Mouse (Mus musculus): ENCODE results near the gene Slc22a6.

Slc22a6 gene

DNA sequence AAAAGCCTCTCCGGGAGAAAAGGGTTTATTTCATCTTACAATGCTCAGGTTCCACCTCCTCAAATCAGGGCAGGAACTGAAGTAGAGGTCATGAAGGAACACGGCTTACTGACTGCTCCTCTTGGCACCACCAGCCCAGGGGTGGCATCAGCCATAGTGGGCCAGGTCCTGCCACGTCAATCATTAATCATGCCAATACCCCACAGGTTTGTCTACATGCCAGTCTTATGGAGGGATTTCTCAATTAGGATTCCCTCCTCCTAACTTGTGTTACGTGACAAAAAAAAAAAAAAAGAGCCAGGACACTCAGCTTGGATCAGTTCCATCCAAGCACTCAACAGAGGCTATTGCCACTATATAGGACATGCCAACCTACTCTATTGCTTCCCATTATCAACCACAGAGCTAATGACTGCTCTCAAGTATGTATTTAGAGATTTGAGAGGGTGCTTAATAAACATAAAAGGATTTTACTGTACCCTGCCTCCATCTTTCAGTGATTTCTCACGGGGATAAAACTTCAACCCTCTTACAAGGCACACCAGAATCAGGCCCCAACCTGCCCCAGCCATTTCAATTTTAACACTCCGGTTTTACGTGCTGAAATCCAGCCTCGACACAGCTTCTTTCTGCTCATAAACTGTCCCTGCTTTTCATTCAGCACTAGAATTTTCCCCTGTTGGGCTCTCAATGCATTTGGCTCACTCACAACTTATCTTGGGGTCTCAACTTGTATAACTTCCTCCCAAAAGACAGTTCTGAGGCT lies 6.3 kb upstream of the Slc22a6 start:
- DNase-seq (ENCODE audit: low read depth, low spot score): no peak

DNA sequence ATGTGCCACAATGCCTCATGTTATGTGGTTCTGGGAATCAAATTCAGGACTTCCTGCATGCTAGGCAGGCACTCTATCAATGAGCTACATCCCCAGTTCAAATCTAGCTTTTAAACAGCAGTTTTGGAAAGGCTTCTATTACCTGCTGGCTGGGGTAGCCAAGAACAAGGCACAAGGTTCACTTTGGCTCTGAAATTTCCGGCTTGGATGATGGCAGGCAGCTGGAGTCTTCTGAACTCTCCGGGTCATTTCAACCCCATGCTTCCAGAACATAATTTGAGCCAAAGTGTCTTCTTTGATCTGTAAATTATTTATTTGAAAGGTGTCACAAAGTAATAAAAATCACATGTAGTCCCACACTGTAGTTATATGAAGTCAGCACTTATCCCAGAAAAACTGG lies 4.7 kb upstream of the Slc22a6 start:
- no peak for DNase-seq (ENCODE audit: low read depth, low spot score)

DNA sequence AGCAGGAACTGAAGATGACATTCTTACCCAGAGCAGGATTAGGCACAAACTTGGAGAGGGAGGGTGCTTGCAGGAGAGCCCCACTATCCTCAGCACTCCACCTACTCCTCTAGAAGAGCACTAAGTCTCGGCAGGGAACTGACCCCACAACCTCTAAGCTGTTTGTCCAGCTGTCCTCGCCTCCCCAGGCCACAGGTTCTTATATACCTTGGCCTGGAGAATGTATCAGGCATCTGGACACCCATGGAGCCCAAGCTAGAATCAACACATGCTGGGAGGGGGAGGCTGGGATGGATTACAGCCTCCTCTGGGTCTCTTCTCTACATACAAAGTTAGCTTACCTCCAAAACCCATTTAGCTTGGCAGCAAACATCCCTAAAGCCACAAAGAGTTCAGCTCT lies 3.5 kb upstream of the Slc22a6 start:
- peak; percentile 21 for DNase-seq (ENCODE audit: low read depth, low spot score)

DNA sequence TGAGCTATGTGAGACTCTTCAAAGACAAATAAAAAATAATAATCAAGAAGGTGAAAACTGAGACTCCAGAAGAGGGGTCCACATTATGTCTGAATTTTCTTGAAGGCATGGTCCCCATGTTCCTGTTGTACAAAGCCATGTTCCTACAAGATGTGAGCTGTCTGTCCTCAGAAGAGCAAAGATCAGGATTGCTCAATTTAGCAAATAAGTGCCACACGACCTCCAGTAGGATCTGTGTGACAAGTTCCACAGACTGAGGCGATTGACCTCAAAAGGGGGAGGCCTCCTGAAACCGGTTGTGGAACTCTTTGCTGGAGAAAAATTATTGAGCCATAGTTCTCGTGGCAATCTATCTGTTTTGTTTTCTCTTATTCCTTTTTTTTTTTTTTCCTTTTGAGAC lies 1.5 kb upstream of the Slc22a6 start:
- DNase-seq (ENCODE audit: low read depth, low spot score): no peak

DNA sequence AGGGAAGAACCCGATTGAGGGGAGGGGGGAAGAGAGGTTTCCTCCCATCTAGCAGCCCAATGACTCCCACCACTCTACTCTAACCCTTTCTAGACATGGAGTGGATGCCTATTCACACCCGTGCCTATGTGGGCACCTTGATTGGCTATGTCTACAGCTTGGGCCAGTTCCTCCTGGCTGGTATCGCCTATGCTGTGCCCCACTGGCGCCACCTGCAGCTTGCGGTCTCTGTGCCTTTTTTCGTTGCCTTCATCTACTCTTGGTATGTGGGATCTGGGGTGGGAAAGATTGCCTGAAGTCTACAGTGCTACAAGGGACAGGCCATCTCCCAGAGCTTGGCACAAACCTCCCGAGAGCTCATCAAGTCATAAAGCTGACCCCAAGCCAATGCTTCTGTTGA lies 3.3 kb downstream of the Slc22a6 start:
- no peak for DNase-seq (ENCODE audit: low read depth, low spot score)

- no peak for DNase-seq (ENCODE audit: low read depth, low spot score)
Measured at GRCm38 (mm10) chr19:8630249-8630648, 12.4 kb downstream of the Slc22a6 start.

- DNase-seq (ENCODE audit: low read depth, low spot score): no peak
Measured at GRCm38 (mm10) chr19:8630826-8631225, 13.0 kb downstream of the Slc22a6 start.

DNA sequence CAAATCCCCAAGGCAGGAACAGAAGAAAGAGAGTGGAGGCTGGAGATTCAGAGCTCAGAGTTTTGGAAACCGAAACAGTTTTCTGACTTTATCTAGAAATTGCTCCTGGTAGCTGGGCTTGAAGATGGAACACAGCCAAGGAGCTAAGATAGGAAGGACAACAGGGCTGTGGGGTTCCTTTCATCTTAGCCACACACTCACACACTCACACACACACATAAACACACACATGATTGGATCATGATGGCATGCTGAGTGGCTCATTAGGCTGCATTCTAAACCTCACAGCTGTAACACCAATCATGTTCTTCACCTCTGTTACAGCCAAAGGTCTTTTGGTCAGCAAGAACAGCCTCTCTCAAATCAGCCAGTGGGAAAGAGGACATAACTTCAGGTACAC lies 14.2 kb downstream of the Slc22a6 start:
- DNase-seq (ENCODE audit: low read depth, low spot score): no peak

GRCm38 (mm10) chr19:8642086-8642485 lies 24.2 kb downstream of the Slc22a6 start:
- DNase-seq (ENCODE audit: low read depth, low spot score): no peak

DNA sequence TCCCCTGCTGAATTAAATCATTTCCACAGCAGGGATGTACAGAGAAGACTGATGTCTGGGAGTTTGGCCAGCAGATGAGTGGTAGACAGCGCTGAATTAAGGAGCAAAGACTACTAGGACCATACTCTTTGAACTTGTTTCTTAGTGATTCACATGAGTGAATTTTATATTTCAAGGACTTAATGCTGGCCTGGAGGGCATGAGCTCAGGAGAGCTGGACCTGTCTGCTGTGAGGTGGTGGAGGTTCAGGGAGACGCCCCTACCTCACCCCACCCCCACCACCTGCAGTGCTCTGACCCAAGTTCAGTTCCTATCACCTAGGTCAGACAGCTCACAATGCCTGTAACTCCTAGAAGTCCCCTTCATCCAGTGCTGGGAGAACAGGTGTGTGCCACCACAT lies 28.6 kb downstream of the Slc22a6 start:
- DNase-seq (ENCODE audit: low read depth, low spot score): no peak

- no peak for DNase-seq (ENCODE audit: low read depth, low spot score)
Measured at GRCm38 (mm10) chr19:8655833-8656232, 38.0 kb downstream of the Slc22a6 start.

DNA sequence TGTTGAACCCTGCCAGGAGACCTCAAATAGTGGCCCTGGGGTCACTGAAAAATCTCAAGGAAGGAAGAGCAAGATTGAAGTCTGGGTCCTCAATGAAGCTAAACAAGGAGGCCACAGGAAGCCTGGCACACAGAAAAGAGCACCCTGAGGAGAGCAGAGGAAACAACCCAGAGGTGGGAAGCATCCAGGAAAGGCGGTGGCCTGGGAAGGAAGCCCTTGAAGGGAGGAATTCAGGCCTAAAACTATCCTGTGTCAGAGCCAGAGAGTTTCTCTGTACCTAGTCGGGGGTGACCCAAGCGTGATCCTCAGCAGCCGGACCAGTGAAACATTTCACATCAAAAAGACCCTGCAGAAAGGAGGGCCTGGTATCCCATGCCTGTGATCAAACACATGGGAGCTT lies 38.5 kb downstream of the Slc22a6 start:
- no peak for DNase-seq (ENCODE audit: low read depth, low spot score)

DNA sequence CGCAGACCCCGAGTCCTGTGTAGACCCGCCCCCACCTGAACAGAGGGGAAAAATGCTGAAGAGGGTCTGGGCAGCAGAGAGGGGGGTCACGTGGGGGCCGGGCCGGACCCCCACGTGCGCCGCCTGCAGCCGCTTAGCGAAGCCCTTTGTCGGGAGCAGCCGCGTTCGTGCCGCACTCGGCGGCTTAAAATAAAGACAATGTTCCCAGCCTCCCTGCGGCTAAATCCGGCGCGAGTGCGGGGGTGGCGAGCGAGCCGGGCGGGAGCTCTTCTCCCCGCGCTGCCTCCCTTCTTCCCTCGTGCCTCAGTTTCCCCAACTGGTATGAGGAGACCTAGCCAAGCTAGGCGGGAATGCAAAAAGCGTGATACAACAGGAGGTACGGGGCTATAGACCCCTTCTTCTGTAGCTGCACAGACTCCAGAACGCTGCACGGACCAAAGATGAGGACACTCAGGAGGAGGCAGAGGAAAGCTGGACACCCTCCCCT lies 44.0 kb downstream of the Slc22a6 start:
- peak; percentile 88 for DNase-seq (ENCODE audit: low read depth, low spot score)

DNA sequence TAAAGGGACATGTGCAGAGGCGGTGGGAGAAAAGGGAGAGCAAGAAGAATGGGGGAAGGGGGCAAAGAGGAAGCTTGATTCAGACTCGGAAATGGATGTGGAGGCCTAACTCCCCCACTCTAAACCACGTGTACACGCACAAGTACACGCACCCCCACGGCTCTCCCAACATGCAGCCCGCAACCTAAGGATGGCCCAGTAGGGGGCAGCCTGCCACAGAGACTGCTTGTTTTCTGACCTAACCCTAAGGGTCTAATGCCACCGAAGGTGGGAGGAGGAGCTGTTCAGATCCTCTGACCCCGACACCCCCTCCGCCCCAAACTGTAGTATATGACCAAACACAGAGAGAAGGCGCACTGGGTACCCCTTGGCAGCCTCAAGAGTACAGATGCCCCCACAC lies 44.5 kb downstream of the Slc22a6 start:
- peak; percentile 95 for DNase-seq (ENCODE audit: low read depth, low spot score)

DNA sequence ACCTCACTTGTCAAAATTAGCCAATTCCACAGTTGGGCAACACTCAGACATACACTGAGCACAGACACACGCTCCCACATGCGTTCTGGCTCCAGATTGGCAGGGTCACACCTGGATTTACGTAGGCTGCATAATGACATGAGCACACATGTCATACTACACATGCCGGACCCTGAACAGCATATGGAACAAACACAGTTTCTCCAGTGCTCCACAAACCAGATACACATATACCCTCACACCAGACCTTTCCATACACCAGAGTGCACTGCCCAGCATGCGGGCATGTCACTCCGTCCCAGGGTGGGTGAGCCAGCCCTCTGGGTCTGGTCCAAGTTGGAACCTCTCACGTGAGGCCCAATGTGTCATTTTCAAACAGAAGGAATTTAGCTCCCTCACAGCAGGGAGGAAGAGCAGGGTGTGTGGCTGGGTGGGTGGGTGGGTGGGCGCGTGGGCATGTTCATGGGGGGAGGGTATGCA lies 45.6 kb downstream of the Slc22a6 start, which contains the start of gene Chrm1:
Chrm1 (plus strand) TSS at position 430 of the 480 bp plus-strand sequence.
- DNase-seq (ENCODE audit: low read depth, low spot score): peak; percentile 67

DNA sequence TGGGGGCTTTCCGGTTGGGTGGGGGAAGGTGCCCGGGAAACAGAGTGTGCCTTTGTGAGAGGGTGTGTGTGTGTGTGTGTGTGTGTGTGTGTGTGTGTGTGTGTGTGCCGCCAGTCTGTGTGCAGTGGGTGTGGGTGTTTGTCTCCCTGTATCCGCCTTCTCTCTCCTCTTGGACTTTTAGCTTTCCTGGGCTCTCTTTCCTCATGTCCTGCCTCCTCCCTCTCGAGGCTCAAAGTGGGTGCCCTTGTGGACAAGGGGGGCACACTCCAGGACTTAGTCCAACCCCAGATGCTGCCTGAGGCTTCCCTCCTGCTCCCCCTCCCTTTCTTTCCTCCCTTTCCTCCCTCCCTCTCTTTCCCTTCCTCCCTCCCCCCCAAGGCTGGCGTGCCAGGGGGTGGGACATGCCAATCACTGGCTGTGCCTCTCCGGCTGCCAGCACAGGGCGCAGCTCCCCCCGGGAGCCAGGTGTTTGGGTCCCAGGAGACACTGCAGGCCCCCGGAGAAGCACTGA lies 46.1 kb downstream of the Slc22a6 start:
- peak; percentile 84 for DNase-seq (ENCODE audit: low read depth, low spot score)

DNA sequence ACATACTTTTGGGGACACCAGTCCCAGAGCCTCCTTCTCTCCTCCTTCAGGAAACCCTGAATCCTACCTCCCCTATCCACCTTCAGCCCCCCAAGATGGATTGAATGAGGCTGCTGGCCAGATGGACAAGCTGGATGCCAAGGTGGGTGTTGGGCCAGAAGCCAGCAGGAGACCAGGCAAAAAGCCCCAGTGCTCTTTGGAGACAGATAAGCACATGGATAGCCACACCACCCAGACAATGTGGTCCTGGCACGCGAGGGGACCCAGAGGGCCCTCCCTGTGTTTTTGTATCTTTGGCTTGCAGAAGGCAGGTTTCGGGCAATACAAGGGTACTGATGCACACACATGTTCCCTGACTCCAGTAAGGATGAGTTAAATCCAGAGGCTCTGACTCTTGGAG lies 47.0 kb downstream of the Slc22a6 start:
- peak; percentile 36 for DNase-seq (ENCODE audit: low read depth, low spot score)

- peak; percentile 85 for DNase-seq (ENCODE audit: low read depth, low spot score)
Measured at GRCm38 (mm10) chr19:8665746-8666145, 47.9 kb downstream of the Slc22a6 start.

DNA sequence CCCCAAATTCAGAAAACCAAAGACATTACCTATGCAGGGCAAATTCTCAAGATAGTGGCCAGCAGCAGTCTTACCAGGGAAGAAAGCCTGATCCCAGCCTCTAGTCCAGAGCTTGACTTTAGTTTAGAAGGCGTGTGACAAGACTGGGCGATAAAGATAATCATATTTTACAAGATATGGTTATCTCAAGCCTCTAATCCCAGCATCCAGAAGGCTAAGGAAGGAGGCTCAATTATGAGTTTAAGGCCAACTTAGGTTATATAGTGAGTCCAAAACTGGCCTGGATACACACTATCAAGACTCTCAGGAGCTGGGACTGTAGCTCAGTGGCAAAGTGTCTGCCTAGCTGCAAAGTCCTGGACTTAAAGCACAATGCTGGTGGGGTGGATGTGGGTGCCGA lies 55.0 kb downstream of the Slc22a6 start:
- no peak for DNase-seq (ENCODE audit: low read depth, low spot score)

DNA sequence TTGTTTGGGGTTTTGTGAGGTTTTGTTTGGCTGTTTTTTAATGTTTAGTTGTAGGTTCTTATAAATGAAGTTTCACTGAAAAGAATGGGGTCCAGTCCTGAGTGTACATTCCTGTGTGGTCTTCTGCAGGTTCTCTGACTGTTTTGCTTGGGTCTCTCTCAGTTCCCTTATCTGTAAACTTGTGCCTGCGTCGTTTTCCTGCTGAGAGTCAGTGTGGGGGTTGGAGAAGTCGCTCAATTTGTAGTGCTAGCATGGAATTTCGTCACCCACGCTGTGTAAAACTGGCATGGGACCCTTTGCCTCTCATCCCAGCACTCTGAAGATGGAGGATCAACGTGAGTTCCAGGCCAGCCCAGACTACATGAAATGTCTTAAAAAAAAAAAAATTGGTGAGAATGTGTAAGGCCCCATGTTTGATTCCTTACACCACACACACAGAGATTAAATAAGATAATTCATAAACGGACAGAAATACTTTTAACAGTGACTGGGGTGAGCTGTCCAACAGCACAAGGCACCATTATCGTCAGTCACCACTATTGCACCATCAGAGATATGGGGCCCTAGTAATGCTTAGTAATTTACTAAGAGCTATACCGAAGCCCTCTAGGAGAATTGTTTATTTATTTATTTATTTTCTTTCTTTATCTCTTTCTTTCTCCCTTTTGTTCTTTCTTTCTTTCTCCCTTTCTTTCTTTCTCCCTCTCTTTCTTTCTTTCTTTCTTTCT lies 55.7 kb downstream of the Slc22a6 start:
- no peak for DNase-seq (ENCODE audit: low read depth, low spot score)
